Mouse (Mus musculus): ENCODE data around the gene Tmem209.

- TF ChIP-seq CTCF (IDR thresholded peaks at IDR 0.05; ENCODE audit: borderline replicate concordance, insufficient read depth, low read length) (no peak), POLR2A (IDR thresholded peaks at IDR 0.05; ENCODE audit: low read depth, low read length) (no peak)
These were observed 37.9 kb downstream of the Tmem209 start for GRCm38 (mm10) chr6:30471706-30472105.

All from embryonic fibroblast, embryonic 13.5 days (primary cell).